Mouse (Mus musculus) kidney, postnatal 0 days (tissue): ENCODE results near the gene Ubtd1. TPM values are rescaled to one million over a fixed set of nuclear protein-coding genes. Genes with fewer than 3 reads are reported as not detected.
A peak's percentile ranks its signal among the peaks of the same experiment; 100 is the strongest.

Experiments
- ATAC-seq: fragments of 200-750 bp; cut with Nextera tagmentation; replicated peaks from 2 replicates; pipeline ENCODE4 v1.8.0; 2017; ENCODE audit warnings: low read depth, moderate number of reproducible peaks, moderate TSS enrichment, moderate library complexity; ENCODE audit not compliant: low FRiP score
- DNase-seq: peaks from one replicate; pipeline ENCODE4 v3.0.0-alpha.2; 2016; ENCODE audit warnings: low spot score
- H3K27ac ChIP-seq: fragments of 300-500 bp; sonication (generic); 2 replicates; pipeline ENCODE4 v1.5.1; 2014; ENCODE audit warnings: mild to moderate bottlenecking
- H3K27me3 ChIP-seq: fragments of 300-500 bp; sonication (generic); 2 replicates; pipeline ENCODE4 v1.6.1; 2014; ENCODE audit warnings: low read length, mixed read lengths; ENCODE audit not compliant: insufficient read depth
- H3K36me3 ChIP-seq: fragments of 300-500 bp; sonication (generic); 2 replicates; pipeline ENCODE4 v1.6.1; 2014; ENCODE audit warnings: low read length, mixed read lengths; ENCODE audit not compliant: insufficient read depth
- H3K4me1 ChIP-seq: fragments of 300-500 bp; sonication (generic); replicated peaks from 2 replicates; pipeline ENCODE4 v1.6.1; 2014; ENCODE audit warnings: antibody characterized with exemption, low read length, mixed read lengths; ENCODE audit not compliant: insufficient read depth
- H3K4me2 ChIP-seq: fragments of 300-500 bp; sonication (generic); 2 replicates; pipeline ENCODE4 v1.6.1; 2014; ENCODE audit warnings: mild to moderate bottlenecking, low read length, moderate library complexity, mixed read lengths
- H3K4me3 ChIP-seq: fragments of 300-500 bp; sonication (generic); replicated peaks from 2 replicates; pipeline ENCODE4 v1.5.1; 2014; ENCODE audit warnings: low read depth, low read length
- H3K9ac ChIP-seq: fragments of 300-500 bp; sonication (generic); 2 replicates; pipeline ENCODE4 v1.6.1; 2014; ENCODE audit warnings: low read depth, low read length
- H3K9me3 ChIP-seq: fragments of 300-500 bp; sonication (generic); replicated peaks from 2 replicates; pipeline ENCODE4 v1.6.1; 2016; ENCODE audit warnings: low read length, inconsistent platforms, mixed read lengths
- CTCF ChIP-seq: IDR thresholded peaks from 2 replicates; pipeline ENCODE4 v1.5.1; 2016; ENCODE audit warnings: antibody characterized with exemption, low read depth, mild to moderate bottlenecking, moderate library complexity
- WGBS: fragments of 180-500 bp; shearing (Covaris S2); extraction: QIAGEN DNeasy Blood & Tissue Kit; methylation state at CpG from one replicate; pipeline ENCODE4 v1.1.7; 2014; 5-methylcytosine and 5-hydroxymethylcytosine counted together
- polyA plus RNA-seq: library from polyadenylated mRNA; unstranded; fragments of >200 nt; fragmentation: Nextera tagmentation; extraction: Ambion mirVana; gene quantifications from 2 replicates; pipeline ENCODE4 v1.2.1, GENCODE M21; 2015

The Ubtd1 gene
- polyA plus RNA-seq, 1 experiment from 2014 or later = 36.6 TPM

DNA sequence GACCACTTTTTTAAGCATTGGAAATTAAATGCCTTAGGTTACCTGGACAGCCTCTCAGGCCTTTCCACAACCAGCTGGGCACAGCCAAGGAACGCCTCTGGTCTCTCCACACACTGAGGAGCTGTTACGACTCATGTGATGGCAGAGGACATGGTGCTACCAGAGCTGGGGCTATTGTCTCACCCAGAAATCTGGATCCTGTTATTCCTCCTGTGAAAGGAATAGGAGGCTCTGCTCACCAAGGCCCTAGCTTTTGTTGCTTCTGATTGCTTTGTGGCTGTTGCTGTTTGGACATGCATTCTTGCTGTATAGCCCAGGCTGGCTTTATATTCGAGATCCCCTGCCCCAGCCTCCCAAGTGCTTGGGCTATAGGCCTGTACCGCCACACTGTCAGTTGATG is 34.7 kb downstream of the Ubtd1 start:
- peaks cover 20% of the 10 kb centered on the region for H3K4me1 ChIP-seq
- H3K27ac ChIP-seq = peak overlapping the region; percentile 79; the same call in 1 of the 2 replicates
- H3K27me3 ChIP-seq = no peaks in the 10 kb centered on the region
- no peaks in the 10 kb centered on the region for H3K36me3 ChIP-seq
- H3K4me2 ChIP-seq = no peak overlapping the region
- TF ChIP-seq CTCF = no peak
- no peak overlapping the region for H3K9ac ChIP-seq
- no peaks in the 10 kb centered on the region for H3K9me3 ChIP-seq
- ATAC-seq = no peak
- no peak for DNase-seq
- H3K4me3 ChIP-seq = no peak overlapping the region
- 70% methylated on average over 4 of the region's 4 CpGs for WGBS

DNA sequence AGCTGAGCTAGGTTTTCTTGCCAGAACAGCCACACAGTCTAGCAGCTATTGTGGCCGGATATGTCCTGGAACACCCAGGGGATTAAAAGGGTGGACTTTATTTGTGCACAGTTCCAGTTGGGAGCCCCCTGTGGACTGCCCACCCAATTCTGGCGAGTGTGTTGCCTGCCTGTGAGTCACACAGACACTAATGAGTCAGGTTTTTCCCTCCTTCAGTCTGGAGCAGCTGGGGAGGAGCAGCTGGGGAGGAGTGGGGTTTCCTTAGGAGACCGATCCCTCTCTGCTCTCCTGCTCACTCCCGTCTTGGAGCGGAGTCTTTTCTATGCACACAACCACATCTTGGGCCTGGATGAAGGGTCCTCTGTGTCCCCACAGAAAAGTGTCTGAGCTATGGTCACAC is 35.3 kb downstream of the Ubtd1 start:
- peaks cover 23% of the 10 kb centered on the region for H3K4me1 ChIP-seq
- no peak overlapping the region for H3K9ac ChIP-seq
- TF ChIP-seq CTCF = no peak
- no peak overlapping the region for H3K4me3 ChIP-seq
- DNase-seq (peak; percentile 36), ATAC-seq (no peak)
- H3K9me3 ChIP-seq = no peaks in the 10 kb centered on the region
- 33% methylated on average over 5 of the region's 5 CpGs for WGBS
- H3K4me2 ChIP-seq = no peak overlapping the region
- no peaks in the 10 kb centered on the region for H3K27me3 ChIP-seq
- H3K27ac ChIP-seq = peak overlapping the region; percentile 79
- H3K36me3 ChIP-seq = no peaks in the 10 kb centered on the region

DNA sequence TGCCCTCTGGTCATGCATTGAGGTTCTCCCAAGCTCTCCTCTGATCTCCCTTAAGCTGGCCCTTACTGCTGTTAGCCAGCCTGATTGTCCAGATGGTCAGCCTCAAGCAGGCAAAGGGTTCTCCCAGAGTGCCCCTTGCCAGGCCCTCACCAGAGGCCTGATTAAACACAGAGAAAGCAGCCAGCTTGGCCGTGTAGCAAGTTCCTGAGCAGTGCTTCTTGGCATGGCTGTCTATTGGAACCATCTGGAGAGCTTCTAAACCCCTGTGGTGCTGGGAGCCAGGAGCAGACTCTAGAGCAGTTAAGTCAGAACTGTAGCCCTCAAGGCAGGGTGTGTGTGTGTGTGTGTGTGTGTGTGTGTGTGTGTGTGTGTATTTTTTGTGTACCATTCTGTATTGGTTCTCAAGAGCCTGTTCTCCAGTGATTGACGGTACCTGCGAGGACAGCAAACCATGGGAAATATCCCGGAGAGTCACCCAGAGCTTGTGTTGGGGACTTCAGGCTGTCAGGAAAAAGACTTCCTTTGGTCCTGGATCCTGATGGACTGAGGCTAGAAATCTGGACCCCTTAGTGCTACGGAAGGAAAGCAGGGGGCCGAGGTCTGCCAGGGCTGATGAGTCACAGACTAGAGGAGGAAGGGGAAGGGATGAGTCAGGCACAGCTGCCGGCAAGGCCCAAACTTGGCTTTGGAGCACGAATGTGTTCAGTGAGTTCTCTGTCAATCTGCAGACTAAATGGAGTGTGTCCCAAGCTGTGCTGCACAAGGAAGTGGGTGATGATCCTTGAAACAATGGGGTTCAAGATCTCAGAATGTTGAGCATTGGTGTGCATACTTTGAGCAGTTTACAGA is 36.1 kb downstream of the Ubtd1 start:
- WGBS = 42% methylated on average over 8 of the region's 8 CpGs
- no peaks in the 10 kb centered on the region for H3K36me3 ChIP-seq
- no peak overlapping the region for H3K4me2 ChIP-seq
- TF ChIP-seq CTCF = no peak
- H3K27me3 ChIP-seq = no peaks in the 10 kb centered on the region
- no peak overlapping the region for H3K4me3 ChIP-seq
- no peak; the same call in 1 of the 2 replicates for ATAC-seq
- DNase-seq = peak; percentile 71
- peak overlapping the region; percentile 79 for H3K27ac ChIP-seq
- no peaks in the 10 kb centered on the region for H3K9me3 ChIP-seq
- no peak overlapping the region for H3K9ac ChIP-seq
- H3K4me1 ChIP-seq = peaks cover 30% of the 10 kb centered on the region

DNA sequence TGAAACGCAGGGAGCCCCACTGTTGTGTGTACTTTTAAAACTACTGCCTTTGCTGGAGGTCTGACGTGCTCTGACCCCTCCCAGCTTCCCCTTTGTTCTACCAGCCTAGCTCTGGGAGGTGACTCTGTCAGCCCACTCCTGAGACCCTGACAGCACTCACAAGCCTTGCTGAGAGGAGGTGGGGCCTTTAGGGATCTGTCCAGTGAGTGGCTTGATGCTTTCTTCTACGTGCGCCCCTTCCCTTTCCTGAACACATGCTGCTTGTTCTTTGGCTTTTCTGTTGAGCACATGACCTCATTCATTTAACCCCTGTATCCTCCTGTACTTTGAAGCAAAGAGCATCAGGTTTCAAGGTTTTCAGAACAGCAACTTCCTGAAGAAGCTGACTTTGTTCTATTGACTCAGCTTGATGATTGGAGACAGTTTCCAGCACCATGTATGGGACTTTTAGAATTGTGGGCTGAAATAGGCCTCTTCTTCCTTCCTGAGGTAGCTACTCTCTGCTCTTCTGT is 37.5 kb downstream of the Ubtd1 start:
- ATAC-seq = peak; percentile 44; the same call in 1 of the 2 replicates
- WGBS = 24% methylated on average over 4 of the region's 4 CpGs
- Histone ChIP-seq H3K4me1 (peaks cover 30% of the 10 kb centered on the region), H3K4me2 (no peak overlapping the region), H3K27me3 (no peaks in the 10 kb centered on the region), H3K9me3 (no peaks in the 10 kb centered on the region), H3K9ac (no peak overlapping the region), H3K36me3 (no peaks in the 10 kb centered on the region), H3K27ac (peak overlapping the region; percentile 32), H3K4me3 (no peak overlapping the region)
- TF ChIP-seq CTCF = no peak
- DNase-seq = peak; percentile 67

DNA sequence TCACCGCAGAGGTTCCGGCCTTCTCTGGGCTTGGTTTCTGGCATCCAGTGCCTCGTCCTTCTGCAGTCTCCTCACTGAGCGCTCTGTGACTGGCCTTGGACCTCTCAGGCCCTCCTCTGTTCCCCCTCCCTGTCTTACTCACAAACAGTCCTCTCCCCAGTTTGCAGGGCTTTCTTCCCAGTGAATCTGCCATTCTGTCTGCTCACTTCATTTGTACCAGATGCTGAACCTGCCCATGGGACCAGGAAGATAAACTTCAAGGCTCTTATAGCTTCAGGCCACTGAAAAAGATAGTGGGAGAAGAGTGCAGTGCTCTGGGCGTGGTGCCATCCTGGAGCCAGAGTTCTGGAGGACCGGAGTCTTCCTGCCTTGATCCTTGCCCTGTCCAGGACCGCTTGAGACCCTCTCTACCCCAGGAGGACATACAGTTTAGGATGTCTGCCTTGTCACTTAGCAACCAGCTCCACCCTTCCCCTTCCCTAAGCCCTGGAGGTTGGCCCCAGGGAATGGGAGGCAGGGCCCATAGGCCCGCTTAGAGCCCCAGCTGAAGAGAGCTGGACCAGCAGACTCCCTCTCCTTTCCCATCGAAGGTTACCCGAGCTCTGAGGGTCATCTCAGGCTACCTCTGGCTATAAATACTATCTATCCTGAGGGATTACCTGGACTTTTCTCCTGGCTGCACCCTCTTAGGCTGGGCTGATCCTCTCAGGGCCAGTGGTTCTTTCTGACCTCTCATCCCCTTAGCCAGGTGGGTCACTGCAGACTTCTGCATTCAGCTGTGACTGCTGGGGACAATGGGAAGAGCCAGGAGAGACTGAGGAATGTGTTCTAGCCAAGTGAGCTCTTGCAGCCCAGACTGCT is 40.3 kb downstream of the Ubtd1 start:
- H3K27me3 ChIP-seq = no peaks in the 10 kb centered on the region
- H3K9me3 ChIP-seq = no peaks in the 10 kb centered on the region
- 53% methylated on average over 10 of the region's 10 CpGs for WGBS
- H3K27ac ChIP-seq = no peak overlapping the region
- ATAC-seq (no peak), DNase-seq (no peak)
- H3K36me3 ChIP-seq = no peaks in the 10 kb centered on the region
- no peak for TF ChIP-seq CTCF
- H3K9ac ChIP-seq = no peak overlapping the region
- peaks cover 28% of the 10 kb centered on the region for H3K4me1 ChIP-seq
- H3K4me2 ChIP-seq = no peak overlapping the region
- H3K4me3 ChIP-seq = no peak overlapping the region

DNA sequence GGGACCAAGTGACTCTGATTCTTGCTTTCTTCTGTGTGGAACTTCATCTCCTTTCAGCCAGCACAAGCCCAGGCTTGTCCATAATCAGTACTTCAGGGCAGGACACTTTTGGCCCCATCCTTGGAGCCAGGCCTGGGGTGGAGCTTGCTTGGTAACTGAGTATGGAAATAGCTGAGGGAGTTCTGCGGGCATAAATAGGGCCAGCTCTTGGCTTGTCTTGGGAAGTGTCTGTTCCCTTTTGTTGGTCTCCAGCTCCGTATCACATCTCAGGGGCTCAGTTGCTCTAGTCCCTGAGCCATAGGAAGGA is 40.9 kb downstream of the Ubtd1 start:
- no peak for TF ChIP-seq CTCF
- Histone ChIP-seq H3K9me3 (no peaks in the 10 kb centered on the region), H3K36me3 (no peaks in the 10 kb centered on the region), H3K9ac (no peak overlapping the region), H3K4me3 (no peak overlapping the region), H3K27ac (no peak overlapping the region), H3K27me3 (no peaks in the 10 kb centered on the region), H3K4me2 (no peak overlapping the region), H3K4me1 (peaks cover 22% of the 10 kb centered on the region)
- no peak for ATAC-seq
- WGBS = 74% methylated on average over 2 of the region's 2 CpGs
- no peak for DNase-seq
